45 mouse cellular contexts compared by ENCODE assay signal in the genomic region with DNA sequence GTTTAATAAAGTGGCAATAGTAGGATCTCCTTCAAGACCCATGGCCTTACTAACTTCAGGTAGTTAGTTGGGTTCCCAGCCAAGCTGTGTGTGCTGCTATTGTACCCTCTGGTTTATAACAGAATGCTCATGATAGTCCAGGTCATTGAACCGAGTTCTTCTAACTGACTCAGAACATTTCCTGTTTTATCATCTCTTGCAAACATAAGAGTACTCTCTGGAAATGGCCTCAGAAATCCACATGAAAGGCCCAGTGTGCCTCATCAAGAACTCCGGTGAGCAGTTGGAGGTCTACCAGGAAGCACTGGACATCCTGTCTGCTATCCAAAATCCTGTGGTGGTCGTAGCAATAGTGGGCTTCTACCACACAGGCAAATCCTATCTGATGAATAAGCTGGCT. TPM values are rescaled to one million over a fixed set of nuclear protein-coding genes. Genes with fewer than 3 reads are reported as not detected.
"Had no signal": no experiment of that assay in that cellular context is flagged by ENCODE, and none has a peak within 500 bp of the region (broad histone marks: within the 10 kb centered on the region; RNA-seq: fewer than 3 reads in every experiment).

No protein-coding gene starts in this region.

- DNase-seq: heart, postnatal 10 days; heart, postnatal 14 days; heart, postnatal 36 days; heart, postnatal 4 days; kidney, adult 11 months; kidney, adult 18-20 months; kidney, adult 2 months; kidney, adult 8-10 months; kidney, adult 9 months; kidney, postnatal 10 days; kidney, postnatal 14 days; kidney, postnatal 25 days; kidney, postnatal 36 days; kidney, postnatal 4 days; layer of hippocampus, adult 9-11 months; layer of hippocampus, postnatal 36 days had no signal

- ATAC-seq: hindbrain, embryonic 16.5 days; hindbrain, postnatal 0 days; intestine, embryonic 15.5 days; intestine, embryonic 16.5 days; intestine, postnatal 0 days had no signal

- H3K9ac ChIP-seq: heart, embryonic 12.5 days; heart, embryonic 13.5 days; heart, embryonic 15.5 days; hindbrain, embryonic 12.5 days; hindbrain, embryonic 13.5 days; hindbrain, embryonic 14.5 days; hindbrain, embryonic 15.5 days; intestine, embryonic 15.5 days; kidney, embryonic 15.5 days had no signal

- H3K9me3 ChIP-seq: heart, embryonic 10.5 days; heart, embryonic 12.5 days; heart, embryonic 13.5 days; heart, embryonic 15.5 days; hindbrain, embryonic 10.5 days; hindbrain, embryonic 12.5 days; hindbrain, embryonic 13.5 days; hindbrain, embryonic 15.5 days; intestine, embryonic 15.5 days; kidney, embryonic 15.5 days had no signal

- H3K4me2 ChIP-seq: heart, embryonic 11.5 days; heart, embryonic 12.5 days; heart, embryonic 13.5 days; heart, embryonic 15.5 days; hindbrain, embryonic 12.5 days; hindbrain, embryonic 13.5 days; hindbrain, embryonic 14.5 days; hindbrain, embryonic 15.5 days; intestine, embryonic 15.5 days; kidney, embryonic 15.5 days had no signal

- H3K27ac ChIP-seq: heart, embryonic 10.5 days; heart, embryonic 13.5 days; heart, embryonic 15.5 days; hindbrain, embryonic 10.5 days; hindbrain, embryonic 12.5 days; hindbrain, embryonic 13.5 days; hindbrain, embryonic 14.5 days; hindbrain, embryonic 15.5 days; hindbrain, postnatal 0 days; intestine, embryonic 15.5 days; kidney, embryonic 15.5 days; kidney, postnatal 0 days; layer of hippocampus, adult 2 months; left cerebral cortex, adult 2 months had no signal

- H3K27me3 ChIP-seq: heart, embryonic 12.5 days; heart, embryonic 13.5 days; heart, embryonic 15.5 days; hindbrain, embryonic 12.5 days; hindbrain, embryonic 13.5 days; hindbrain, embryonic 15.5 days; intestine, embryonic 15.5 days; kidney, embryonic 15.5 days had no signal

- H3K4me3 ChIP-seq: heart, embryonic 10.5 days; heart, embryonic 12.5 days; heart, embryonic 13.5 days; heart, embryonic 15.5 days; hindbrain, embryonic 10.5 days; hindbrain, embryonic 12.5 days; hindbrain, embryonic 13.5 days; hindbrain, embryonic 15.5 days; intestine, embryonic 15.5 days; kidney, embryonic 15.5 days; layer of hippocampus, adult 2 months; left cerebral cortex, adult 2 months had no signal

- H3K4me1 ChIP-seq: heart, embryonic 10.5 days; heart, embryonic 12.5 days; heart, embryonic 13.5 days; heart, embryonic 15.5 days; hindbrain, embryonic 10.5 days; hindbrain, embryonic 12.5 days; hindbrain, embryonic 13.5 days; hindbrain, embryonic 15.5 days; intestine, embryonic 15.5 days; kidney, embryonic 15.5 days had no signal

- H3K36me3 ChIP-seq: heart, embryonic 10.5 days; heart, embryonic 12.5 days; heart, embryonic 13.5 days; heart, embryonic 15.5 days; hindbrain, embryonic 10.5 days; hindbrain, embryonic 12.5 days; hindbrain, embryonic 13.5 days; hindbrain, embryonic 15.5 days; intestine, embryonic 15.5 days; kidney, embryonic 15.5 days had no signal

RNA-seq across cellular contexts. Expression of a gene that starts 3.3 kb away (rescaled TPM):
- total RNA-seq: hematopoietic stem cell, adult 5-6 weeks; layer of hippocampus, adult 18-20 months; layer of hippocampus, adult 2 months; layer of hippocampus, postnatal 14 days; layer of hippocampus, postnatal 36 days; left cerebral cortex, adult 18-20 months; left cerebral cortex, adult 2 months; left cerebral cortex, adult 8-10 months had no signal
- polyA plus RNA-seq: heart, embryonic 10.5 days; heart, embryonic 11.5 days; heart, embryonic 12.5 days; heart, embryonic 13.5 days; heart, embryonic 15.5 days; heart, embryonic 16.5 days; heart, postnatal 0 days; hindbrain, embryonic 10.5 days; hindbrain, embryonic 11.5 days; hindbrain, embryonic 12.5 days; hindbrain, embryonic 13.5 days; hindbrain, embryonic 14.5 days; hindbrain, embryonic 15.5 days; kidney, embryonic 14.5 days; kidney, embryonic 16.5 days had no signal
